Mouse (Mus musculus) limb, embryonic 14.5 days (tissue): ENCODE measurements around the gene Gm20716. TPM values are rescaled to one million over a fixed set of nuclear protein-coding genes. Genes with fewer than 3 reads are reported as not detected.

ENCODE experiments used
- ATAC-seq: fragments of 200-750 bp; cut with Nextera tagmentation; 2 replicates; pipeline ENCODE4 v1.8.0; 2017; ENCODE audit warnings: low read depth, moderate number of reproducible peaks, moderate TSS enrichment; ENCODE audit not compliant: low FRiP score
- DNase-seq: peaks from one replicate; pipeline ENCODE4 v3.0.0-alpha.2; 2015; ENCODE audit warnings: low spot score
- H3K27ac ChIP-seq: fragments of 300-500 bp; sonication (generic); replicated peaks from 2 replicates; pipeline ENCODE4 v1.5.1; 2014; ENCODE audit warnings: low read depth, mild to moderate bottlenecking, low read length, moderate library complexity, mixed read lengths
- H3K27me3 ChIP-seq: fragments of 300-500 bp; sonication (generic); 2 replicates; pipeline ENCODE4 v1.6.1; 2014; ENCODE audit warnings: low read length, mixed read lengths; ENCODE audit not compliant: control insufficient read depth, insufficient read depth
- H3K36me3 ChIP-seq: fragments of 300-500 bp; sonication (generic); 2 replicates; pipeline ENCODE4 v1.6.1; 2014; ENCODE audit warnings: mild to moderate bottlenecking, low read length, moderate library complexity, mixed read lengths; ENCODE audit not compliant: control insufficient read depth, insufficient read depth
- H3K4me1 ChIP-seq: fragments of 300-500 bp; sonication (generic); 2 replicates; pipeline ENCODE4 v1.6.1; 2014; ENCODE audit warnings: antibody characterized with exemption, low read length, mixed read lengths; ENCODE audit not compliant: control insufficient read depth, insufficient read depth
- H3K4me2 ChIP-seq: fragments of 300-500 bp; sonication (generic); replicated peaks from 2 replicates; pipeline ENCODE4 v1.6.1; 2014; ENCODE audit warnings: low read depth, mild to moderate bottlenecking, low read length, moderate library complexity; ENCODE audit not compliant: severe bottlenecking
- H3K4me3 ChIP-seq: fragments of 300-500 bp; sonication (generic); replicated peaks from 2 replicates; pipeline ENCODE4 v1.5.1; 2014; ENCODE audit warnings: low read length
- H3K9ac ChIP-seq: fragments of 300-500 bp; sonication (generic); 2 replicates; pipeline ENCODE4 v1.6.1; 2014; ENCODE audit warnings: mild to moderate bottlenecking, low read depth, low read length, moderate library complexity; ENCODE audit not compliant: severe bottlenecking
- H3K9me3 ChIP-seq: fragments of 300-500 bp; sonication (generic); 2 replicates; pipeline ENCODE4 v1.6.1; 2016; ENCODE audit warnings: low read length; ENCODE audit not compliant: control insufficient read depth
- POLR2A ChIP-seq: fragments of 200-500 bp; IDR thresholded peaks from 2 replicates; pipeline ENCODE4 v1.8.0; 2012; ENCODE audit warnings: inconsistent platforms, mild to moderate bottlenecking, moderate library complexity, borderline replicate concordance; ENCODE audit not compliant: insufficient read depth, insufficient read length; ENCODE audit errors: extremely low read depth
- WGBS: fragments of 180-500 bp; shearing (Covaris S2); extraction: QIAGEN DNeasy Blood & Tissue Kit; methylation state at CpG from one replicate; pipeline ENCODE4 v1.1.7; 2014; 5-methylcytosine and 5-hydroxymethylcytosine counted together
- microRNA-seq: library from miRNA; unstranded; fragments of <30 nt; microRNA quantifications from one replicate; pipeline ENCODE4, GENCODE M21; 2016
- polyA plus RNA-seq, 2 experiments: library from polyadenylated mRNA; depleted of rRNA in 1 of 2; stranded (reverse) in 1 of 2; unstranded in 1 of 2; fragments of >200 nt; fragmentation: Nextera tagmentation in 1 of 2; extraction: Ambion mirVana in 1 of 2; gene quantifications; 2 replicates each; pipeline versions ENCODE4 v1.2.1 to v1.2.3; 2012 to 2014

Gene Gm20716
- polyA plus RNA-seq, 2 experiments = 22.9 to 28.6 TPM

- Histone ChIP-seq H3K27ac (peak overlapping the region; percentile 59; the same call in 1 of the 2 replicates), H3K9ac (peak overlapping the region; percentile 1; the same call in 1 of the 2 replicates), H3K27me3 (no peaks in the 10 kb centered on the region), H3K4me1 (peaks cover 6% of the 10 kb centered on the region), H3K9me3 (no peaks in the 10 kb centered on the region), H3K36me3 (no peaks in the 10 kb centered on the region), H3K4me3 (no peak overlapping the region), H3K4me2 (no peak overlapping the region)
- WGBS = 19% methylated on average over 2 of the region's 2 CpGs
- TF ChIP-seq POLR2A = no peak
- peak; percentile 53 for DNase-seq
- ATAC-seq = peak; percentile 84; the same call in 1 of the 2 replicates
These were observed 84.7 kb downstream of the Gm20716 start for GRCm38 (mm10) chr2:168145437-168145836.

GRCm38 (mm10) chr2:168143794-168144193, 86.4 kb downstream of the Gm20716 start:
- ATAC-seq = no peak
- Histone ChIP-seq H3K27ac (no peak overlapping the region), H3K4me2 (no peak overlapping the region), H3K9ac (no peak overlapping the region), H3K27me3 (no peaks in the 10 kb centered on the region), H3K4me1 (peaks cover 6% of the 10 kb centered on the region), H3K9me3 (no peaks in the 10 kb centered on the region), H3K4me3 (no peak overlapping the region), H3K36me3 (no peaks in the 10 kb centered on the region)
- WGBS = 59% methylated on average over 5 of the region's 5 CpGs
- no peak for DNase-seq
- no peak for TF ChIP-seq POLR2A

- H3K36me3 ChIP-seq = no peaks in the 10 kb centered on the region
- 86% methylated on average over 15 of the region's 15 CpGs for WGBS
- TF ChIP-seq POLR2A = no peak
- H3K27me3 ChIP-seq = no peaks in the 10 kb centered on the region
- H3K4me3 ChIP-seq = no peak overlapping the region
- H3K9ac ChIP-seq = no peak overlapping the region
- H3K4me2 ChIP-seq = no peak overlapping the region
- no peak for ATAC-seq
- H3K27ac ChIP-seq = no peak overlapping the region
- no peak for DNase-seq
- H3K4me1 ChIP-seq = no peaks in the 10 kb centered on the region
- no peaks in the 10 kb centered on the region for H3K9me3 ChIP-seq
These were observed 93.0 kb downstream of the Gm20716 start for GRCm38 (mm10) chr2:168137161-168137560.

Small RNA genes lying within 50 kb of the gene (microRNA-seq; reads per million reads assigned to microRNA genes)
- gene Gm24561 = not detected

Other genes with a start within 250 kb of the Gm20716 start
- gene Ripor3, start 219.7 kb downstream of the Gm20716 start, polyA plus RNA-seq (2012; rRNA removed) = 21.0 and 24.8 TPM in 2 replicates
- 5.3 TPM in 2 replicates for gene Ripor3, start 219.7 kb downstream of the Gm20716 start, polyA plus RNA-seq (2014; fragmentation: Nextera tagmentation; extraction: Ambion mirVana)
- 3.7 and 4.0 TPM in 2 replicates for gene Pard6b, start 149.4 kb downstream of the Gm20716 start, polyA plus RNA-seq (2012; rRNA removed)
- gene Pard6b, start 149.4 kb downstream of the Gm20716 start, polyA plus RNA-seq (2014; fragmentation: Nextera tagmentation; extraction: Ambion mirVana) = 4.0 and 4.1 TPM in 2 replicates
- gene Adnp, start 23.3 kb downstream of the Gm20716 start, polyA plus RNA-seq (2012; rRNA removed) = 61.5 and 71.3 TPM in 2 replicates
- gene Adnp, start 23.3 kb downstream of the Gm20716 start, polyA plus RNA-seq (2014; fragmentation: Nextera tagmentation; extraction: Ambion mirVana) = 8.5 and 14.5 TPM in 2 replicates
- 15.7 and 18.4 TPM in 2 replicates for gene Dpm1, start 227 bp upstream of the Gm20716 start, polyA plus RNA-seq (2012; rRNA removed)
- 90.4 and 90.6 TPM in 2 replicates for gene Dpm1, start 227 bp upstream of the Gm20716 start, polyA plus RNA-seq (2014; fragmentation: Nextera tagmentation; extraction: Ambion mirVana)
- gene Mocs3, start 258 bp upstream of the Gm20716 start, polyA plus RNA-seq (2012; rRNA removed) = 12.2 and 16.5 TPM in 2 replicates
- gene Mocs3, start 258 bp upstream of the Gm20716 start, polyA plus RNA-seq (2014; fragmentation: Nextera tagmentation; extraction: Ambion mirVana) = 8.3 and 10.6 TPM in 2 replicates
- 0.59 and 1.1 TPM in 2 replicates for gene Kcng1, start 51.4 kb upstream of the Gm20716 start, polyA plus RNA-seq (2012; rRNA removed)
- 0.78 and 1.1 TPM in 2 replicates for gene Kcng1, start 51.4 kb upstream of the Gm20716 start, polyA plus RNA-seq (2014; fragmentation: Nextera tagmentation; extraction: Ambion mirVana)